Mouse (Mus musculus) MEL (cell line): Measurements from ENCODE around the gene C2cd2.

Experiments
- CHD1 ChIP-seq: IDR thresholded peaks from 2 replicates; pipeline ENCODE4 v1.6.1; 2012; ENCODE audit warnings: low read depth, mild to moderate bottlenecking, inconsistent platforms, low read length, improper control_type of control experiment
- CTCF ChIP-seq, 3 experiments: IDR thresholded peaks in 2 of 3; conservative IDR thresholded peaks in 1 of 3; 2 replicates each; pipeline ENCODE4 v1.5.1; 2011 to 2012; ENCODE audit warnings: low read length in 3 of 3, low read depth in 2 of 3, mild to moderate bottlenecking in 2 of 3, improper control_type of control experiment in 1 of 3, inconsistent platforms in 1 of 3, mixed read lengths in 1 of 3, moderate library complexity in 1 of 3; ENCODE audit not compliant: control insufficient read depth in 1 of 3, insufficient read depth in 1 of 3, poor library complexity in 1 of 3, severe bottlenecking in 1 of 3
- EP300 ChIP-seq, 2 experiments: IDR thresholded peaks; 2 replicates each; pipeline ENCODE4 v1.6.1; 2011; ENCODE audit warnings: improper control_type of control experiment in 2 of 2, low read length in 2 of 2, low read depth in 1 of 2, mild to moderate bottlenecking in 1 of 2
- JUND ChIP-seq: IDR thresholded peaks from 2 replicates; pipeline ENCODE4 v1.6.1; 2011; ENCODE audit warnings: low read depth, mild to moderate bottlenecking, improper control_type of control experiment, low read length
- MXI1 ChIP-seq: IDR thresholded peaks from 2 replicates; pipeline ENCODE4 v1.6.1; 2011; ENCODE audit warnings: mild to moderate bottlenecking, low read depth, low read length, improper control_type of control experiment
- POLR2A ChIP-seq, 2 experiments: IDR thresholded peaks; 2 replicates each; pipeline ENCODE4 v1.6.1; 2011 to 2012; ENCODE audit warnings: low read length in 2 of 2, mild to moderate bottlenecking in 2 of 2, control low read depth in 1 of 2, improper control_type of control experiment in 1 of 2, low read depth in 1 of 2, moderate library complexity in 1 of 2; ENCODE audit not compliant: control insufficient read depth in 1 of 2, insufficient read depth in 1 of 2, poor library complexity in 1 of 2
- POLR2AphosphoS5 ChIP-seq: IDR thresholded peaks from 2 replicates; pipeline ENCODE4 v1.6.1; 2012; ENCODE audit warnings: low read depth, borderline replicate concordance, mild to moderate bottlenecking, inconsistent platforms, low read length, moderate library complexity, mixed read lengths
- SMC3 ChIP-seq: IDR thresholded peaks from 2 replicates; pipeline ENCODE4 v1.6.1; 2011; ENCODE audit warnings: low read depth, low read length, improper control_type of control experiment
- TAL1 ChIP-seq: IDR thresholded peaks from 2 replicates; pipeline ENCODE4 v1.6.1; 2012; ENCODE audit warnings: mild to moderate bottlenecking, inconsistent platforms, low read length, moderate library complexity, mixed read lengths
- UBTF ChIP-seq: IDR thresholded peaks from 2 replicates; pipeline ENCODE4 v1.6.1; 2012; ENCODE audit warnings: low read depth, mild to moderate bottlenecking, inconsistent platforms, low read length, improper control_type of control experiment, moderate library complexity, borderline replicate concordance; ENCODE audit not compliant: insufficient read depth
- USF1 ChIP-seq: IDR thresholded peaks from 2 replicates; pipeline ENCODE4 v1.6.1; 2014; ENCODE audit warnings: low read depth, mild to moderate bottlenecking, inconsistent platforms, low read length, improper control_type of control experiment, moderate library complexity
- ZMIZ1 ChIP-seq: IDR thresholded peaks from 2 replicates; pipeline ENCODE4 v1.6.1; 2012; ENCODE audit warnings: low read depth, mild to moderate bottlenecking, inconsistent platforms, low read length, improper control_type of control experiment, moderate library complexity

GRCm38 (mm10) chr16:97912873-97913272 is 49.5 kb downstream of the C2cd2 start:
- no peak for TF ChIP-seq ZMIZ1
- TF ChIP-seq CTCF (IDR thresholded peaks at IDR 0.05 in 2 of 3, conservative IDR thresholded peaks at IDR 0.05 in 1 of 3; ENCODE audit: control insufficient read depth in 1 of 3, insufficient read depth in 1 of 3, low read depth in 2 of 3, low read length in 3 of 3, poor library complexity in 1 of 3, severe bottlenecking in 1 of 3): no peak
- TF ChIP-seq USF1: no peak
- no peak for TF ChIP-seq SMC3
- no peak for TF ChIP-seq POLR2A (IDR thresholded peaks at IDR 0.05; ENCODE audit: control insufficient read depth in 1 of 2, insufficient read depth in 1 of 2, low read depth in 1 of 2, low read length in 2 of 2, poor library complexity in 1 of 2)
- no peak for TF ChIP-seq TAL1
- TF ChIP-seq CHD1: no peak
- no peak for TF ChIP-seq UBTF
- no peak for TF ChIP-seq POLR2AphosphoS5
- TF ChIP-seq EP300 (IDR thresholded peaks at IDR 0.05; ENCODE audit: low read depth in 1 of 2, low read length in 2 of 2): no peak
- no peak for TF ChIP-seq JUND
- TF ChIP-seq MXI1: no peak
